Mouse (Mus musculus) T-helper 2 cell (primary cell): ENCODE results near the gene Erc2.

Source experiments
- in situ Hi-C: fragments of 300-600 bp; cut with MboI, MseI; formaldehyde crosslinking; loops from one replicate; pipeline ENCODE4 v1.15.1; 2025; ENCODE audit warnings: high pct_unique_total_duplicates

Gene Erc2

GRCm38 (mm10) chr14:27933533-27933932, 311.3 kb downstream of the Erc2 start:
- in situ Hi-C loops = no loop called here

DNA sequence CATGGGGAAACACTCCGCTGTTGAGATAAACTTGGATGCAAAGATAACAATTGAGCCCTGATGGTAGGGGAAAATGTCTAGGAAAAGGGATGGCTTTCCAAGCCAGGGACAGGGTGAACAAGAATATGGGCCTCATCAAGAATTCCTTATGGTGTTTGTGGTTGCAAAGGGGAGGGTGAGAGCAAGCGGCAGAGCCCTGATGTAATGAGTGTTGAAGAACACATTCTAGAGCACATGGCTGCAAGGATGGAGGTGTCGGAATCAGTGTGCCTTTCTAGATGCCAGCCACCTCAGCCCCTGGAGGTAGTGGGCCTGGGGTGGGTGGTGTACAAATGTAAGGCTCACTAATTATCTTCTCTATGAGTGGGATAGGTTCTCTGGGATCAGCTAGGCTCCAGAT, 313.5 kb downstream of the Erc2 start:
- in situ Hi-C loops = no loop called here

DNA sequence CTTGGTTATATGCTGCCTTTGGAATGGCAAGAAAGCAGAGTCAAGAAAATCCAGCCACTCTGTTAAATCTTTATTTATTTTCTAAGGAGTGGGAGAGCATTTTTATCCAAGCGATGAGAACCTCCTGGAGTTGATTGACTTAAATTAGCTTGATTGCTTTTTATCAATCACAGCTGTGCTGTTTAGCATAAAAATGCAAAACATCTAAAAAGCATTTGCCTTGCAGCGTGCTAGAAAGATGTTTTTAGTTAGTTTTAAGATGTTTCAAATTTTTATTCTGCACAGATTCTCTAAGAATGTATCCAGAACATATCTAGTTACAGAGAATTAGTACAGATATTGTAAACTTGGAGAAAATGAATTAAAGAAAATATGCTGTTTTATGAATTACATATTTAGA, 315.7 kb downstream of the Erc2 start:
- in situ Hi-C loops = no loop called here

DNA sequence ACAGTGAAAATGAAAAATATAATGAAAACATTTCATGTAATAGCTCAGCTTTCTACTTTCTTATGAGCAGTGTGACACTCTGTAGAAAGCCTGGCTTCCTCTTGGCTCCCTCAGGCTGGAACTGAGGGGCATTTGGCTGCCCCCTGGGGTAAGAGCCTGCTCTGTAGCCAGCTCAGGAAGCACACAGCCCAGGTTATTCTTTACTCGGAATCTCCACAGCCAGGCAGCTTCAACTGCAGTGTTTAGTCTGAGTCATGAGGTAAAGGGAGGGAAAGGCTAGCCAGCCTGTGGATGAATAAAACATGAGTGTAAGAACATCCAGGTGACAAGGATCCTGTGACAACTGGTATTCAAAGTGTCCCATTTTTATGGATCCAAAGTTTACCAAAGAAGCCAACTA, 323.0 kb downstream of the Erc2 start:
- in situ Hi-C loops = no loop called here

DNA sequence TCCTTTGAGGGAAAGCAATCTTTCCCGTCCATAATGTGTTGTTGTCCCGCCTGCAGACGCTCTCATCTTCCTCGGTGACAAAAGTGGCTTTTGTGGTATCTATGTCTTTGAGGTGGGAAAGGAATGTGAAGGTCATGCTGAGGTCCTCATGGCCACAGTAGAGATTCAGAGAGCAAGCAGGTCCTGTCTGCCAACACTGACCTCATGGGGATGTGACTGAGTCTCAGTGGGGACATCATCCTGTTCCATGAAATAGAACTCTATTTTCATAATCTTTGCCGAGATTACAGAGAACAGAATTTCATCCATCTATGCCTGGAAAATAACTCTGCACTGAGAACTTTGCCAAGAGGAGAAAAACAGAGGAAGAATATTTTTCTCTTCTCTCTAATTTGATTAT, 324.0 kb downstream of the Erc2 start:
- in situ Hi-C loops = no loop called here

DNA sequence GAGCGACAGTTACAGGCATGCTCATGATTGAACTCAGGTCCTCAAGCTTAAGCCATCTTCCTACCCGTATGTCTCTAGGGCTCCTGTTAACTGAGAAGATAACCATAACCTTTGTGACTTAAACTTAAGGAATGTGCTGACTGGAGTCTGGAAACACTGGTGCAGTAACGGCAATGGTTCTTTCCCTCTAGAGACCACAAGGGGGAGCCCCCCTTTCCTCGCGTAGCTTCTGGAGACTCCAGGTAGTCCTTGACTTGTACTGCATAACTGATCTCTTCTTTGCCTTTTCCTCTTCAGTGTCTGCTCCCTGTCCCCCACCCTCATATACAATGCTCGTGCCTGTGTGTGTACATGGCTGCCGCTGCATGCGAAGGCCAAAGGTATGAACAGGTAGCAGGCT, 326.2 kb downstream of the Erc2 start:
- in situ Hi-C loops = no loop called here

DNA sequence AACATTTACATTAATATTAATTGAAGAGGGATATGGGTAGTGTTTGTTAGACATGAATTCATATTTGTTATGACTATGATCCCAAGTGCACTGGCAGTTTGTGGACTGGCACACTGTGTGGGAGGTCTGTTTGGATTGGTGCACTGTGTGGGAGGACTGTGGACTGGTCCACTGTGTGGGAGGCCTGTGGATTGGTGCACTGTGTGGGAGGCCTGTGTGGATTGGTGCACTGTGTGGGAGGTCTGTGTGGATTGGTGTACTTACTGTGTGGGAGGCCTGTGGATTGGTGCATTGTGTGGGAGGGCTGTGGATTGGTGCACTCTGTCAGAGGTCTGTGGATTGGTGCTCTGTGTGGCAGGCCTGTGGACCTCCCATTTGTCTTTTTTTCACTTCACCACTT, 331.6 kb downstream of the Erc2 start:
- in situ Hi-C loops = no loop called here

GRCm38 (mm10) chr14:27956801-27957200, 334.6 kb downstream of the Erc2 start:
- in situ Hi-C loops = no loop called here

GRCm38 (mm10) chr14:27973701-27974100, 351.5 kb downstream of the Erc2 start:
- in situ Hi-C loops = no loop called here

- in situ Hi-C loops = no loop called here
These were observed 353.4 kb downstream of the Erc2 start for GRCm38 (mm10) chr14:27975661-27976060.

- in situ Hi-C loops = no loop called here
These were observed 362.5 kb downstream of the Erc2 start for GRCm38 (mm10) chr14:27984758-27985157.

- in situ Hi-C loops = no loop called here
These were observed 363.0 kb downstream of the Erc2 start for GRCm38 (mm10) chr14:27985201-27985600.

- in situ Hi-C loops = no loop called here
These were observed 365.2 kb downstream of the Erc2 start for GRCm38 (mm10) chr14:27987422-27987821.

GRCm38 (mm10) chr14:27998551-27998950, 376.3 kb downstream of the Erc2 start:
- in situ Hi-C loops = no loop called here

- in situ Hi-C loops = no loop called here
These were observed 381.8 kb downstream of the Erc2 start for GRCm38 (mm10) chr14:28004023-28004422.

DNA sequence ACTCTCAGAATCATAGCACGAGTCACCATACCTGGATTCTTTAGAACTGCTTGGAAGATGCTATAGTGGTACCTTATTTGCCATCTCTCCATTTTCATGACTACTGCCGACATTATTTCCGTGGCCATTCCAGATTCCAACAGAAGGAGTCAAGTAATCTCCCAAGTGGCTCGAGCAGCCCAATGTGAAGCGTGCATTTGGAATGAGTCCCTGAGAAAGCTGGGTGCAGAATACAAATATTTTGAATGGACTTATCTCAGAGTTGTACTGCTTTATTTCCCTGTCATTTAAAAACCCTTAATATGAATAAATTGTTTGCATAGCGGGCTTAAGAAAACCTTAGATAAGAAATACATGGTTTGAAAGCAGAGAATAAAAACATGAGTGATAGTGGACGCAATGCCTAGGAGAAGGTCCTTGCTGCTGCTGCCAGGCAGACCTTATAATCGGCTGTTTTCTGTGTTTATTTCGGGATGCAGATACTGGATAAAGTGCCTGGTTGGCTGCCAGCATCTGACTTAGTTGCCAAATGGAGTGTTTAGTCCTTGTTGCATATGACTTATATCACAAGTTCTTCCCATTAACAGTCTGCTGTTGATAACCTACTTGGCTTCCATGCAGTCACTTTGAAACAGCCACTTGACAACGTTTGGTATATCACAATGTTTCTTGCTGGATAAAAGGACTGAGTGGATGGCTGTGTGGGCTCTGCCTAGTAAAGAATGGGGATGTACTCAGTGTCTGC, 388.5 kb downstream of the Erc2 start:
- in situ Hi-C loops = no loop called here

DNA sequence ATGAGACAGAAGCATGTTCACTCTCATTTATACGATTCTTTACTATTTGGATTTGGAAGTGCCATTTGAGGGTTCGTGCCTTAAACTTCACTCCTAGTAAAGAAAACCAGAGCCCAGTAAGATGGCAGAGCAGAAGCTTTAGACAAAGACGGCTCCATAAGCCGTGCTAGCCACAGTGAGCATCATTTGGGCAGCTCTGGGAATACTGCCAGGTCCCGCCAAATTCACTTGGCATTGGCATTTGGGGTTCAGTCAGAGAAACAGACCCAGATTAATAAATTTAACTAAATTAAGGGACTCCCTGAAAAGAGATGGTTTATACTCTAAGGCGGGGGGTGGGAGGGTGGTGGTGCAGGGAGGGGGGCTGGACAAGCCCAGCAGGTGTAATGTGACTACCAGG, 401.0 kb downstream of the Erc2 start:
- in situ Hi-C loops = no loop called here

DNA sequence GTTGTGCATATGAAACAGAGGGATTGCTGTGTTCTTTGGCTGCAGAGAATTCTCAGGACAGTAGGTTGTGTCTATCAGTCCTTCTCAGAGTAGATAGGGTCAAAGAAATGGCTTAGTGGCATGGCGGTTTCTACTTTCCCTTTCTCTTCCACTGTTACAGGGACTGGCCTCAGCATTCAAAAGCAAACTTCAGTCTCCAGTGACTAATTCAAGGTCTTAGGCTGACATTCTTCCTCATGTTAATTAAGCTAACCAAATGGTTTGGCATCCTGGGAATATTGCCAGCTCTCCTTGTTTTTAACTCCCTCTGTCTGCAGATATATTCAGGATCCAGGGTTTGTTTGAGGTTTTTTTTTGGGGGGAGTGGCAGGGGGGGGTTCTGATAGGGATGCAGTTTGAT, 408.6 kb downstream of the Erc2 start:
- in situ Hi-C loops = no loop called here

DNA sequence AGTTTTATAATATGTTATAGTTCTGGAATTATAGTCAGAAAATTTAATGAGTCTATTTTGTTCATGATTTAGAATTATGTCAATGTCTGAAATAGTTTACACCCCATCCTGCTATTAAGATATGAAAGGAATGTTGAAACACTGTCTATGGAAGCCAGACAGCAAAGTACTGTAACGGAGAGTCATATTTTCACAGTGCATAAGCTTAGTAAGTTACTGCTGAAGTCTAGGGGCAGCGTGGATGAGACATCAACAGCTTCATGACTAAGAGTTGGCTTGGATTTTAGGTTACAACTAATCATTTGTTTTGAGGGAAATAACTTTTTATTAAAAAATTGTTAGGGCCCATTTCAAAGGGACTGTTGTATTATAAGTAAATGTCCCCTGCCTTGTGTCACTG, 412.8 kb downstream of the Erc2 start:
- in situ Hi-C loops = no loop called here

GRCm38 (mm10) chr14:28043095-28043494, 420.9 kb downstream of the Erc2 start:
- in situ Hi-C loops = no loop called here

GRCm38 (mm10) chr14:28051646-28052045, 429.4 kb downstream of the Erc2 start:
- in situ Hi-C loops = no loop called here

- in situ Hi-C loops = no loop called here
These were observed 435.1 kb downstream of the Erc2 start for GRCm38 (mm10) chr14:28057159-28057884.
